Mouse (Mus musculus) kidney, adult 9 months (tissue): ENCODE results near the gene Supt7l.

Source experiments
- DNase-seq: peaks from one replicate; pipeline ENCODE4 v3.0.0; 2022

Gene Supt7l

GRCm38 (mm10) chr5:31489116-31489769 is 38.4 kb downstream of the Supt7l start:
- DNase-seq: no peak

DNA sequence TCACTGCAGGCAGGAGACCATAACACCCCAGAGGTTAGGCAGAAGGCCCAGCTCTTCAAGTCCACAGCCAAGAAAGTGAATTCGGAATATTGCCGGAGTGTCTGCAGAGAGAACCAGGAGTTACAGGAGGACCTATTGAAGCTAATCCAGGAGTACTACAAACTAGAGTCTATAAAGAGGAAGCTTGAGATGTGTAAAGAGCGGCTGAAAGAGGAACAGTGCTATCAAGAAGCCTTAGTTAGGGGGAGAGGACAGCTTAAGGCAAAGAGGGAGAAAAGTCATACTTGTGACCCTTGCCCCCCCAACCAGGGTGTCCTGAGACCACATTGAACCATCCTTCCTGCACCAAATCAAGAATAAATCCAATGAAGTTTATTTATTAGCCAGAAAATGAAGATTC is 39.7 kb downstream of the Supt7l start:
- no peak for DNase-seq

DNA sequence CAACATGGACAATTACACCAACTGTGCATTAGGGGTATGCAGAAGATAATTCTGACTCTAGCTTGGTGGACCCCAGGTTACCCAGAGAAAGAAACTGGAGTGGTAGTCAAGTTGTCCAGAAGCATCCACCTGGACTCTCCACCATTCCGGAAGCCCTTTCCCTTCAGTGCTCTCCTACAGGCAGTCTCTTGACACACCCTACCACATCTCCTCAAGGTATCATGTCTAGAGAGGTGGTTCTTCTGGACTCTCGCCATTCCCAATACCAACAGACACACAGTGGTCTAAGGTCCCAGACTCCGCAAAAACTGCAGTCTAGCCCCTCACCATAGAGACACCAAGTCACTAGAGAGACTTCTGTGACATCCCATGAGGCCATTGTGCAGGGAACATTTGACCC is 42.2 kb downstream of the Supt7l start, which contains the start of gene 4930548H24Rik:
TSS of gene 4930548H24Rik (plus strand) at position 301 of the 400 bp plus-strand sequence.
- no peak for DNase-seq

- no peak for DNase-seq
Observed at GRCm38 (mm10) chr5:31480536-31480935, 47.1 kb downstream of the Supt7l start.

- DNase-seq: peak; percentile 63
Observed at GRCm38 (mm10) chr5:31470334-31470733, 57.3 kb downstream of the Supt7l start.

- no peak for DNase-seq
Observed at GRCm38 (mm10) chr5:31469711-31470110, 57.9 kb downstream of the Supt7l start.

- no peak for DNase-seq
Observed at GRCm38 (mm10) chr5:31467798-31468197, 59.8 kb downstream of the Supt7l start.
